Mouse (Mus musculus) ES-Bruce4 (cell line): ENCODE data around the gene Mier1. TPM values are rescaled to one million over a fixed set of nuclear protein-coding genes. Genes with fewer than 3 reads are reported as not detected.

ENCODE experiments used
- H3K27ac ChIP-seq: 2 replicates; pipeline ENCODE4 v1.5.1; 2012; ENCODE audit warnings: low read length, inconsistent platforms; ENCODE audit not compliant: insufficient read depth
- H3K27me3 ChIP-seq: 2 replicates; pipeline ENCODE4 v1.6.1; 2012; ENCODE audit warnings: mild to moderate bottlenecking, low read length, inconsistent platforms; ENCODE audit not compliant: control insufficient read depth, poor library complexity, insufficient read depth, severe bottlenecking
- H3K36me3 ChIP-seq: 2 replicates; pipeline ENCODE4 v1.6.1; 2012; ENCODE audit warnings: inconsistent platforms, mild to moderate bottlenecking, low read length, moderate library complexity; ENCODE audit not compliant: control insufficient read depth, poor library complexity, insufficient read depth, severe bottlenecking
- H3K4me1 ChIP-seq: one replicate; pipeline ENCODE4 v1.8.1; 2011; ENCODE audit warnings: low read length; ENCODE audit not compliant: control insufficient read depth, insufficient read depth
- H3K4me3 ChIP-seq: 2 replicates; pipeline ENCODE4 v1.5.1; 2011; ENCODE audit warnings: low read depth, mild to moderate bottlenecking, low read length
- H3K9ac ChIP-seq: 2 replicates; pipeline ENCODE4 v1.6.1; 2012; ENCODE audit warnings: low read depth, mild to moderate bottlenecking, inconsistent platforms; ENCODE audit not compliant: poor library complexity, severe bottlenecking
- H3K9me3 ChIP-seq: replicated peaks from 2 replicates; pipeline ENCODE4 v1.6.1; 2012; ENCODE audit warnings: mild to moderate bottlenecking, low read length, inconsistent platforms; ENCODE audit not compliant: control insufficient read depth, poor library complexity, insufficient read depth, severe bottlenecking
- CTCF ChIP-seq: IDR thresholded peaks from one replicate; pipeline ENCODE4 v1.8.1; 2011; ENCODE audit warnings: low read depth, low read length
- EP300 ChIP-seq: IDR thresholded peaks from 2 replicates; pipeline ENCODE4 v1.6.1; 2011; ENCODE audit warnings: low read depth, low read length; ENCODE audit not compliant: insufficient read depth
- POLR2A ChIP-seq: IDR thresholded peaks from one replicate; pipeline ENCODE4 v1.8.1; 2011; ENCODE audit warnings: low read length; ENCODE audit not compliant: insufficient read depth
- polyA plus RNA-seq: library from polyadenylated mRNA; stranded (reverse); fragments of >200 nt; gene quantifications from 2 replicates; pipeline ENCODE4 v1.2.4, GENCODE M21; 2011; ENCODE audit warnings: low read depth; ENCODE audit not compliant: missing spikeins, insufficient read depth, insufficient read length

The Mier1 gene
- polyA plus RNA-seq, 1 experiment: 85.0 TPM

GRCm38 (mm10) chr4:103120028-103120384, 5.8 kb downstream of the Mier1 start:
- Histone ChIP-seq H3K27me3 (no peaks in the 10 kb centered on the region), H3K27ac (peak overlapping the region; percentile 72), H3K9ac (peak overlapping the region; percentile 99), H3K36me3 (peaks cover 5% of the 10 kb centered on the region), H3K4me3 (peak overlapping the region; percentile 99), H3K4me1 (peaks cover 2% of the 10 kb centered on the region), H3K9me3 (no peaks in the 10 kb centered on the region)
- TF ChIP-seq POLR2A (no peak), CTCF (no peak), EP300 (no peak)

- no peaks in the 10 kb centered on the region for H3K27me3 ChIP-seq
Measured at GRCm38 (mm10) chr4:103120395-103120794, 6.2 kb downstream of the Mier1 start.

GRCm38 (mm10) chr4:103120874-103121389, 6.7 kb downstream of the Mier1 start:
- TF ChIP-seq POLR2A (no peak), CTCF (no peak), EP300 (no peak)
- Histone ChIP-seq H3K9me3 (no peaks in the 10 kb centered on the region), H3K36me3 (peaks cover 5% of the 10 kb centered on the region), H3K27me3 (no peaks in the 10 kb centered on the region), H3K9ac (peak overlapping the region; percentile 99; the same call in 1 of the 2 replicates), H3K27ac (no peak overlapping the region), H3K4me1 (no peaks in the 10 kb centered on the region), H3K4me3 (no peak overlapping the region)

More at GRCm38 (mm10) chr4:103120395-103120794, 6.2 kb downstream of the Mier1 start:
- peak overlapping the region; percentile 99; the same call in 1 of the 2 replicates for H3K4me3 ChIP-seq
- no peaks in the 10 kb centered on the region for H3K9me3 ChIP-seq
- peaks cover 5% of the 10 kb centered on the region for H3K36me3 ChIP-seq
- H3K27ac ChIP-seq: no peak overlapping the region
- H3K9ac ChIP-seq: peak overlapping the region; percentile 99
- peaks cover 1% of the 10 kb centered on the region for H3K4me1 ChIP-seq
- TF ChIP-seq POLR2A (no peak), CTCF (no peak), EP300 (no peak)

- Histone ChIP-seq H3K36me3 (no peaks in the 10 kb centered on the region), H3K4me1 (no peaks in the 10 kb centered on the region), H3K9me3 (no peaks in the 10 kb centered on the region), H3K27ac (no peak overlapping the region), H3K4me3 (no peak overlapping the region), H3K27me3 (no peaks in the 10 kb centered on the region), H3K9ac (no peak overlapping the region)
- TF ChIP-seq EP300 (no peak), POLR2A (no peak), CTCF (no peak)
Measured at GRCm38 (mm10) chr4:103123086-103123485, 8.9 kb downstream of the Mier1 start.

- Histone ChIP-seq H3K9ac (no peak overlapping the region), H3K4me3 (no peak overlapping the region), H3K27ac (no peak overlapping the region), H3K36me3 (no peaks in the 10 kb centered on the region), H3K9me3 (no peaks in the 10 kb centered on the region), H3K4me1 (no peaks in the 10 kb centered on the region), H3K27me3 (no peaks in the 10 kb centered on the region)
- TF ChIP-seq POLR2A (no peak), EP300 (no peak), CTCF (no peak)
Measured at GRCm38 (mm10) chr4:103123606-103124005, 9.4 kb downstream of the Mier1 start.

GRCm38 (mm10) chr4:103126533-103126932, 12.3 kb downstream of the Mier1 start:
- Histone ChIP-seq H3K9me3 (no peaks in the 10 kb centered on the region), H3K27me3 (no peaks in the 10 kb centered on the region), H3K9ac (no peak overlapping the region), H3K36me3 (no peaks in the 10 kb centered on the region), H3K4me3 (no peak overlapping the region), H3K4me1 (no peaks in the 10 kb centered on the region), H3K27ac (no peak overlapping the region)
- TF ChIP-seq EP300 (no peak), POLR2A (no peak), CTCF (no peak)
